Mouse (Mus musculus) kidney, adult 11 months (tissue): ENCODE measurements around the gene Olfr992.
"Not testable (repeated sequence)": the region's sequence is repeated elsewhere in the genome, so short reads cannot be mapped to it uniquely, and the experiment has no call there.

Experiments used
- DNase-seq: peaks from one replicate; pipeline ENCODE4 v3.0.0; 2022

The Olfr992 gene

GRCm38 (mm10) chr2:85409369-85409768 is at the start of gene Olfr992:
Gene Olfr992 (minus strand): TSS chr2:85409469.
- no peak for DNase-seq

- DNase-seq, result no peak
Measured at GRCm38 (mm10) chr2:85443539-85443938, 34.3 kb upstream of the Olfr992 start, which contains the start of gene Olfr995. Gene Olfr995 (minus strand): TSS chr2:85443639.

- DNase-seq, result no peak
Measured at GRCm38 (mm10) chr2:85442546-85442945, 33.3 kb upstream of the Olfr992 start.

- no peak for DNase-seq
Measured at GRCm38 (mm10) chr2:85436351-85436750, 27.1 kb upstream of the Olfr992 start, which contains the start of gene Olfr994. Gene Olfr994 (minus strand): TSS chr2:85436451.

DNA sequence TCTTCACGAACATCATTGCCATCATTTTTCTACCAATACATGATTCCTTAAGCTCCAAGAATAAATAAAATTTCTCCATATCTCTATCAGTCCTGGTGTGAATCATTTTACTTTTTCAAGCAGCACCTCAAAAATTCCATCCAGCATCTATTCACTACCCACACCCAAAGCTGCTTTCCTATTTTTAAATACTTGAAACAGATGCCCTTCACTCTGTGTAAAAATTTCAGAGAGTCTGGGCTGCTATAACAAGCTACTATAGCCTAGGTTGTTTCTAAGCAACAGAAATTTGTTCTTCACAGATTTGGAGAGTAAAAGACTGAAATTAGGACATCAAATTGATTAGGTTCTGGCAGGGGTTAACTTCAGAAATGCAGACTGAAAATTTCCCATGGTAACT is 16.6 kb upstream of the Olfr992 start:
- no peak for DNase-seq

GRCm38 (mm10) chr2:85414777-85415176 is 5.5 kb upstream of the Olfr992 start, which contains the start of gene Olfr993:
Gene Olfr993 (minus strand): TSS chr2:85414877.
- DNase-seq, result no peak

DNA sequence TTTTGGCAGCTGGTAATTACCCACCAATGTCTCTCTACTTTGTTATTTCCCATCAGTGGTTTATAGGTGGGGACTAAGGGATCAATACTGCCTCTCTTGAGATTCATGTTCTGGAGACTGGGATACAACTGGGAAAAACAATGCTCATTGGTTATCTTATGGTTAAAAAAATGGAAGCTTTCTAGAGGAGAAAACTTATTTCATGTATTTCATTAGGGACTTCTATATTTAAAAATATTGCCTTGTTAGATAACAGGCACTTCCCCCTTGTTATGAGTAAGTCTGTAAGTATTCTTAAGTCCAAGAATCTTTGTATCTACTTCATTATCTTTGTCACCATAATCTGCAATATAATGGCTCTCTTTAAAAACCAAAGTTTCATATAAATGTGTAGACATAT is 46.1 kb downstream of the Olfr992 start, which contains the start of gene Olfr988:
TSS of gene Olfr988 (minus strand) at position 101 of the 400 bp plus-strand sequence.
- not testable (repeated sequence) for DNase-seq
